Mouse (Mus musculus) cortical plate, adult 2 months (tissue): ENCODE measurements around the gene Pebp1.
A peak's percentile ranks its signal among the peaks of the same experiment; 100 is the strongest.

ENCODE experiments used
- CTCF ChIP-seq: fragments of 200-500 bp; IDR thresholded peaks from 2 replicates; pipeline ENCODE4 v1.5.1; 2011; ENCODE audit warnings: mild to moderate bottlenecking, control low read depth, low read length; ENCODE audit not compliant: insufficient read depth; ENCODE audit errors: extremely low read depth
- POLR2A ChIP-seq: fragments of 200-500 bp; IDR thresholded peaks from 2 replicates; pipeline ENCODE4 v1.6.1; 2011; ENCODE audit warnings: mild to moderate bottlenecking, low read length, control low read depth; ENCODE audit not compliant: insufficient read depth; ENCODE audit errors: extremely low read depth

- TF ChIP-seq CTCF, result no peak
- TF ChIP-seq POLR2A, result peak; percentile 67
These were observed 47.1 kb downstream of the Pebp1 start for GRCm38 (mm10) chr5:117240321-117240731.
